Mouse (Mus musculus) intestine, embryonic 16.5 days (tissue): ENCODE data around the gene Zbtb32. TPM values are rescaled to one million over a fixed set of nuclear protein-coding genes. Genes with fewer than 3 reads are reported as not detected.

ENCODE experiments used
- ATAC-seq: fragments of 200-750 bp; cut with Nextera tagmentation; 2 replicates; pipeline ENCODE4 v1.8.0; 2017; ENCODE audit warnings: moderate TSS enrichment, moderate library complexity
- H3K27ac ChIP-seq: fragments of 300-500 bp; sonication (generic); 2 replicates; pipeline ENCODE4 v1.5.1; 2014; ENCODE audit warnings: mild to moderate bottlenecking, low read length
- H3K27me3 ChIP-seq: fragments of 300-500 bp; sonication (generic); replicated peaks from 2 replicates; pipeline ENCODE4 v1.6.1; 2014; ENCODE audit warnings: low read length, control low read depth, mixed read lengths; ENCODE audit not compliant: control insufficient read depth, insufficient read depth
- H3K36me3 ChIP-seq: fragments of 300-500 bp; sonication (generic); 2 replicates; pipeline ENCODE4 v1.6.1; 2014; ENCODE audit warnings: low read length, control low read depth; ENCODE audit not compliant: control insufficient read depth, insufficient read depth
- H3K4me1 ChIP-seq: fragments of 300-500 bp; sonication (generic); 2 replicates; pipeline ENCODE4 v1.6.1; 2014; ENCODE audit warnings: low read length, control low read depth, mixed read lengths; ENCODE audit not compliant: control insufficient read depth, insufficient read depth
- H3K4me2 ChIP-seq: fragments of 300-500 bp; sonication (generic); 2 replicates; pipeline ENCODE4 v1.6.1; 2014; ENCODE audit warnings: low read depth, low read length, control low read depth
- H3K4me3 ChIP-seq: fragments of 300-500 bp; sonication (generic); 2 replicates; pipeline ENCODE4 v1.5.1; 2014; ENCODE audit warnings: mild to moderate bottlenecking, low read length
- H3K9ac ChIP-seq: fragments of 300-500 bp; sonication (generic); 2 replicates; pipeline ENCODE4 v1.6.1; 2014; ENCODE audit warnings: low read depth, low read length
- H3K9me3 ChIP-seq: fragments of 300-500 bp; sonication (generic); 2 replicates; pipeline ENCODE4 v1.6.1; 2016; ENCODE audit warnings: low read length, control low read depth; ENCODE audit not compliant: control insufficient read depth
- WGBS: fragments of 180-500 bp; shearing (Covaris S2); extraction: QIAGEN DNeasy Blood & Tissue Kit; methylation state at CpG from one replicate; pipeline ENCODE4 v1.1.7; 2014; 5-methylcytosine and 5-hydroxymethylcytosine counted together
- polyA plus RNA-seq: library from polyadenylated mRNA; unstranded; fragments of >200 nt; fragmentation: Nextera tagmentation; extraction: Ambion mirVana; gene quantifications from 2 replicates; pipeline ENCODE4 v1.2.1, GENCODE M21; 2015

Gene Zbtb32
- polyA plus RNA-seq, 1 experiment from 2014 or later, result 1.2 TPM

DNA sequence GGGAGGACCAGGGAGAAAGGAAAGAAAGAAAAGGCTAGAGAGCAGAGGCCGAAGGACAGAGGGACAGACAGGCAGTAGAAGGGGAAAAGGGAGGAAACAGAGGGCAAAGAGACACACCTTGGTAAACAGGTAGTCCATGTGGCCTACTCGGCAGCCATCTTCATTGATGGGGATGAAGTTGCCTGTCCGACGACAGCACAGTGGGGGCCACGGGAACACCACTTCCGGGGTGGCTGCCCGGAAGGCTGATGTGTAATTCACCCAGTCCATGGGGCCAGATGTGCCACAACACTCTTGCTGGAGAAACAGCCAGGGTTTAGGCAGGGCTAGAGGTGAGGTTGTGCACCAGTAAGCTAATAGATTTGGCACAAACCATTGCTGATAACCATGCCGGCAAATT, 6.2 kb upstream of the Zbtb32 start:
- no peak overlapping the region for H3K9ac ChIP-seq
- H3K27me3 ChIP-seq, result no peaks in the 10 kb centered on the region
- no peaks in the 10 kb centered on the region for H3K36me3 ChIP-seq
- H3K4me1 ChIP-seq, result peaks cover 19% of the 10 kb centered on the region
- no peak overlapping the region for H3K27ac ChIP-seq
- no peak overlapping the region for H3K4me3 ChIP-seq
- no peaks in the 10 kb centered on the region for H3K9me3 ChIP-seq
- no peak overlapping the region for H3K4me2 ChIP-seq
- no peak for ATAC-seq
- 83% methylated on average over 8 of the region's 8 CpGs for WGBS

- Histone ChIP-seq H3K9me3 (no peaks in the 10 kb centered on the region), H3K4me2 (no peak overlapping the region), H3K27ac (no peak overlapping the region), H3K9ac (no peak overlapping the region), H3K36me3 (no peaks in the 10 kb centered on the region), H3K4me3 (no peak overlapping the region), H3K4me1 (peaks cover 23% of the 10 kb centered on the region), H3K27me3 (no peaks in the 10 kb centered on the region)
- 64% methylated on average over 8 of the region's 8 CpGs for WGBS
- ATAC-seq, result no peak
Observed at GRCm38 (mm10) chr7:30604424-30604823, 5.7 kb upstream of the Zbtb32 start.

DNA sequence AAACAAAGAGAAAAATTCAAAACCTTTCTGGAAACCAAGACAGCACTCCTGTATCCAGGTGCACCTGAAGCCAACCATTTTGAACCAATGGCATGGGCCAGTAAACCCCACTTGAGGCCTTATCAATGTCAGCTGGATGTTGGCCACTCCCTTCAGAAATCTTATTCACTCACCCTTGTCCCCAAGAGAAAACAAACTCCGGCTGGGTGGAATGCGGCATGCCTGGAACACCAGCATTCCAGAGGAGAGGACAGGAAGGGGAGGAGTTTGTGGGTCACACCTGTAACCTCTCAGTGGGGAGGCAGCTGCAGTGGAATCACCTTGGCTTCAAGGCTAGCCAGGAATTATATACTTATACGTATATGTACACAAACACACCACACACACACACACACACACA, 3.9 kb upstream of the Zbtb32 start:
- no peak overlapping the region for H3K4me2 ChIP-seq
- ATAC-seq, result peak; percentile 80
- peaks cover 19% of the 10 kb centered on the region for H3K4me1 ChIP-seq
- WGBS, result 24% methylated on average over 3 of the region's 3 CpGs
- peak overlapping the region; percentile 71 for H3K27ac ChIP-seq
- no peak overlapping the region for H3K9ac ChIP-seq
- H3K27me3 ChIP-seq, result no peaks in the 10 kb centered on the region
- H3K9me3 ChIP-seq, result no peaks in the 10 kb centered on the region; the same call in 1 of the 2 replicates
- H3K36me3 ChIP-seq, result no peaks in the 10 kb centered on the region
- no peak overlapping the region for H3K4me3 ChIP-seq

DNA sequence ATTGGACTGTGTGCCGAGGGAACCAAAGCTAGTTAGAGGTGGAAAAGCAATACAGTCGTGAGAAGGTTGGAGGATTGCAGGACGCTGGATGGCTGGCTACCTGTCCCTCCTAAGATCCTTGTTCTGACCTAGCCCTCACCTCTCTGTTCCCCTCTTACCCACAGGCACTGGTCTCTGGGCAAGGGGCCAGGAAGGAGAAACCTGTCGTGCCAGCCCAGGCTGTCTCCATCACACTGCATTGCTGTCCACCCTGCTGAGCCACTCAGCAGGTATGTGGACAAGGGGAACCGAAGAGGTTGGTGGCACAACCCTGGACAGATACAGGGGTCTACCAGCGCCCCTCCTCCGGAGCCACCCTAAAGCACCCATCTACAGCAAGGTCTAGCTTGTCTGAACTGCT, 1.9 kb upstream of the Zbtb32 start:
- ATAC-seq, result no peak
- H3K9ac ChIP-seq, result 0 out of 2 replicates have a peak overlapping the region, but pooled peaks have one; percentile 11
- no peaks in the 10 kb centered on the region for H3K36me3 ChIP-seq
- 70% methylated on average over 7 of the region's 7 CpGs for WGBS
- H3K27ac ChIP-seq, result peak overlapping the region; percentile 46
- H3K4me3 ChIP-seq, result no peak overlapping the region; the same call in 1 of the 2 replicates
- 0 out of 2 replicates have a peak overlapping the region, but pooled peaks have one; percentile 31 for H3K4me2 ChIP-seq
- H3K4me1 ChIP-seq, result peaks cover 19% of the 10 kb centered on the region
- no peaks in the 10 kb centered on the region for H3K27me3 ChIP-seq
- no peaks in the 10 kb centered on the region; the same call in 1 of the 2 replicates for H3K9me3 ChIP-seq

- Histone ChIP-seq H3K9me3 (no peaks in the 10 kb centered on the region; the same call in 1 of the 2 replicates), H3K27me3 (no peaks in the 10 kb centered on the region), H3K4me3 (no peak overlapping the region; the same call in 1 of the 2 replicates), H3K4me2 (peak overlapping the region; percentile 31; the same call in 1 of the 2 replicates), H3K36me3 (no peaks in the 10 kb centered on the region), H3K9ac (no peak overlapping the region), H3K4me1 (peaks cover 19% of the 10 kb centered on the region), H3K27ac (peak overlapping the region; percentile 46; the same call in 1 of the 2 replicates)
- peak; percentile 91 for ATAC-seq
- WGBS, result 2% methylated on average over 16 of the region's 16 CpGs
Observed at GRCm38 (mm10) chr7:30599933-30600353, 1.2 kb upstream of the Zbtb32 start.

DNA sequence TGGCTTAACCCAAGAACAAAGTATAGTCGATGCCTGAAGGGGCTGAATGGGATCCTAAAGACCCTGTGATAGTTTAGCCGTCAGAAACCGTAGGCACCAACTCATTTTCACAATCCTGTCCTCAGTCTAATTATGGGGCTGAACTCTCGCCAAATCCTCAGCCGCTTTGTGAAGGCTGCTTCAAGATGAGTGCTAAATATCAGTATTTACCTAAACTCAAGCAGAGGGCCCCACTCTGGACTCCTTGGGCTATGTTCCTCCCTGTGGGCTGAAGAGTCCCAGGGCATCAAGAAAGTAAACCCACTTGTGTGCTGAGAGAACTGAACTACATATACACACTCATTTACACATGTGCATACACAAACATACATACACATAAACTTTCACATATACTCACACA, 1.9 kb downstream of the Zbtb32 start:
- H3K9ac ChIP-seq, result no peak overlapping the region
- H3K4me1 ChIP-seq, result peaks cover 17% of the 10 kb centered on the region
- WGBS, result 79% methylated on average over 5 of the region's 5 CpGs
- H3K9me3 ChIP-seq, result no peaks in the 10 kb centered on the region; the same call in 1 of the 2 replicates
- H3K27ac ChIP-seq, result no peak overlapping the region
- H3K4me2 ChIP-seq, result no peak overlapping the region
- no peaks in the 10 kb centered on the region for H3K36me3 ChIP-seq
- no peak overlapping the region for H3K4me3 ChIP-seq
- no peaks in the 10 kb centered on the region for H3K27me3 ChIP-seq
- no peak for ATAC-seq

GRCm38 (mm10) chr7:30596093-30596492, 2.6 kb downstream of the Zbtb32 start:
- no peak for ATAC-seq
- Histone ChIP-seq H3K27ac (no peak overlapping the region), H3K4me1 (peaks cover 17% of the 10 kb centered on the region), H3K4me2 (no peak overlapping the region), H3K9me3 (no peaks in the 10 kb centered on the region; the same call in 1 of the 2 replicates), H3K4me3 (no peak overlapping the region), H3K27me3 (no peaks in the 10 kb centered on the region), H3K36me3 (no peaks in the 10 kb centered on the region), H3K9ac (no peak overlapping the region)
- 80% methylated on average over 5 of the region's 5 CpGs for WGBS

DNA sequence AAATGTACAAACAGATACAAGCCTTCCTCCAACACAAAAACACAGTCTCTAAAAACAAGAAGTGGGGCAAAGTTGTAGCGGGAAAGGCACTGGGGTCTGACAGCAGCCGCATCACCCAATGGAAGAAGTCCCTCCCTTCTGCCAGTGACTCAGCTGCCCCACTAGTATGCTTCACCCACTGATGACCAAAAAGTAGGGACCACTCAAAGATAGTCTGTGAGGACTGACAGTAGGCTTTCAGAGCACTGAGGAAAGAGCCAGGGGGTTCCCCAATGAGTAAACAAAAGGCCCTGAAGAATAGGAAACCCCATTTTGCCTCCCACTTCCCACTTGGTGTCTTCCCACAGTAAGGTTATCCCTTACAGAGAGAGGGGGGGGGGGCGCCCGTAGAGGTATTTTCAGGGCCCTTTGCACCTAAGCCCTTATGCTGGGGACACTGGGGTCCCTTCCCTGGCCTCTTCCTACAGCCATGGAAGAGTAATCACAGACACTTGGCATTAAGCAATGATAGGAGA, 4.1 kb downstream of the Zbtb32 start:
- no peak overlapping the region for H3K27ac ChIP-seq
- H3K27me3 ChIP-seq, result no peaks in the 10 kb centered on the region
- peaks cover 13% of the 10 kb centered on the region for H3K4me1 ChIP-seq
- H3K4me3 ChIP-seq, result no peak overlapping the region
- no peaks in the 10 kb centered on the region; the same call in 1 of the 2 replicates for H3K9me3 ChIP-seq
- 68% methylated on average over 4 of the region's 4 CpGs for WGBS
- H3K4me2 ChIP-seq, result no peak overlapping the region
- no peaks in the 10 kb centered on the region for H3K36me3 ChIP-seq
- ATAC-seq, result no peak
- no peak overlapping the region for H3K9ac ChIP-seq

DNA sequence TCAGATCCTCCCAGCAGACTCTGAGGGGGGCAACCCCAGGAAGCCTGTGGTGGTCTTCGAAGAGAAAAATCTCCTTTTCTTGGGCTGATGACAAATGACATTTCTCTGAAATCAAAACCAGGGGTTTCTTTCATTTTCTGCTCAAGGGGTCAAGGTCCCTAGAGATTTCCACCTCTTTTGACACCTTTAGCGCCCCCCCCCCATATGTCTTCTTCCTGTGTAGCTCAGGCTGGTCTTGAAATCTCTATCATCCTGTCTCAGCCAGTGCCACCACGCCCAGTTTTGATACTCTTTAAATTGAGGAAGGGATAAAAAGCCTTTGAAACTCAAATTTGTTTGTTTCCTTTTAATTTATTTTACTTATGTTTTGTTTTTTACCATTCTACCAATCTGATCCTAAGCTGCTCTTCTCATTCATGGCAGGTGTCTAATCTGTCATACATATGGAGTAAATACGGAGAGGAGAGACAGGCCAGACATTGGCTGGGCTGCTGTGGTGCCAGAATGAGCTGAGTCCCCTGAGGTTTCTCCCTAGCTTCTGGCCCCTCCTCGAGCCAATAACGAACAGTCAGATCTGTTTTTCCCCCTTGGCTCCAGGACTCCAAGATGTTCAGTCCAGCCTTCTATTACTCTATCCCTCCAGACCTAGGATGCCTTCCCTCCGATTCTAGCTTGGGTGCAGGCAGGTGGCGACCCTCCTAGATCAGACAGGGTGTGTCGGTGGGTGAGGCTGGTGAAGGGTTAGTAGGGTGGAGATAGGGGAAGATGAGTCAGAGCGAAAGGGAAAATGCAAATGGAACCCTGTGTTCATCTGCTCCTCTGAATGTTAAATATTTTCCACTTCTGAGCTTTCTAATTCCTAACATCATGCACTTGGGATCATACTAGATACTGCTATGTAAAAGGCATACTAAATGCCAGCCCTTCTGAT, 4.9 kb downstream of the Zbtb32 start:
- ATAC-seq, result no peak

More for the DNA sequence above, 4.9 kb downstream of the Zbtb32 start:
- no peak overlapping the region for H3K4me2 ChIP-seq
- H3K4me3 ChIP-seq, result no peak overlapping the region
- 70% methylated on average over 10 of the region's 10 CpGs for WGBS
- no peak overlapping the region for H3K9ac ChIP-seq
- H3K27ac ChIP-seq, result no peak overlapping the region
- H3K4me1 ChIP-seq, result peaks cover 11% of the 10 kb centered on the region
- no peaks in the 10 kb centered on the region; the same call in 1 of the 2 replicates for H3K9me3 ChIP-seq
- H3K27me3 ChIP-seq, result no peaks in the 10 kb centered on the region
- no peaks in the 10 kb centered on the region for H3K36me3 ChIP-seq
